Mouse (Mus musculus): ENCODE results near the gene 1700019D03Rik. TPM values are rescaled to one million over a fixed set of nuclear protein-coding genes. Genes with fewer than 3 reads are reported as not detected.
"Not testable (repeated sequence)": the region's sequence is repeated elsewhere in the genome, so short reads cannot be mapped to it uniquely, and the experiment has no call there.

1700019D03Rik gene
- polyA plus RNA-seq, 1 experiment from 2014 or later: 8.4 TPM

DNA sequence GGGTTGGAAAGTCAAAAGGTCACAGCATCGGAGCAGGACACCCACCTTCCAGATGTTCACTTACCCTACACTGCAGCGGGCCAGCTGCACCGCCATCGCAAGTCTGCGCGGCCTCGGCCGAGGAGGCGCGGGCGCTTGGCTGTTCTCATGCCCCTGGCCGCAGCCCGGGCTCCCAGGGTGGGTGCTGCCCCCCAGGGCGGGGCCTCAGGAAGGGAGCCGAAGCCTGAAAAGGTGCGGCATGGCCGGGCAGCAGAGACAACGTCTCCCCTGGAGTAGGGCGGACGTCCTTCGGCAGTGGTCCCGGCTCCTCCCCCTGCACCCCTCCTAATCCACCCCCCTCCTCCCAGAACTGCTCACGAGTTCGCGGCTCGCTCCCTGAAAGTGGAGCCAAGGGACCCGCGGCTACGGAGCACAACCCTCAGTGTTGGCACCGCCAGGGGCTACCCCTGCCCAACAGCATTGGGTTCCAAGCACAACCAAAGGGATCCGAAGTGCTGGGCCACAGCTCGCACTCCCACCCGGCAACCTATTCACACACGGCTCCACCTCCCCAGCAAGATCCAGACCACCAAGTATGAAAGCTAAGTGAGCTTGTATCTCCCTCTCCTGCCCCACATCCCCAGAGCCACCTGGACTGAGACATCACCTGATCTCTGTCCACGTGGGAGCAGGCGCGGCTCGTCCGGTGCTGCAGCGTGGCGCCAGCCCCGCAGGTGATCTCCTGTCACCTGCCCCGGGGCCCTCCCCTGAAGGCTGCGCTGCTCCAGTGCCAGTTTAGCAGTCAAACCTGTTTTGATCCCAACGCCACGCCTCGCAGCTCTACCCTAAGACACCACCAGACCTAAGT lies 67.2 kb downstream of the 1700019D03Rik start:
- peak overlapping the region; percentile 53; the same call in 1 of the 2 replicates for H3K27ac ChIP-seq (replicated peaks)
- no peaks in the 10 kb centered on the region for H3K36me3 ChIP-seq (ENCODE audit: control insufficient read depth, insufficient read depth, low read length)
- peak; percentile 95 for ATAC-seq (ENCODE audit: low FRiP score, low TSS enrichment)
- H3K9ac ChIP-seq (ENCODE audit: low read length): peak overlapping the region; percentile 68
- no peak for TF ChIP-seq CTCF (IDR thresholded peaks at IDR 0.05; ENCODE audit: low read depth)
- no peak for TF ChIP-seq EP300 (optimal IDR thresholded peaks at IDR 0.05)
- WGBS: 2% methylated on average over 47 of the region's 47 CpGs
- H3K4me2 ChIP-seq (replicated peaks; ENCODE audit: low read depth): peak overlapping the region; percentile 98
- H3K27me3 ChIP-seq (ENCODE audit: control insufficient read depth, insufficient read depth, low read length): no peaks in the 10 kb centered on the region
- peak overlapping the region; percentile 57 for H3K4me3 ChIP-seq (ENCODE audit: low read depth, low read length)
- H3K4me1 ChIP-seq (replicated peaks; ENCODE audit: control insufficient read depth, insufficient read depth): no peaks in the 10 kb centered on the region
- peak; percentile 89 for DNase-seq (ENCODE audit: low spot score)
- no peaks in the 10 kb centered on the region for H3K9me3 ChIP-seq (ENCODE audit: control insufficient read depth, low read length)

DNA sequence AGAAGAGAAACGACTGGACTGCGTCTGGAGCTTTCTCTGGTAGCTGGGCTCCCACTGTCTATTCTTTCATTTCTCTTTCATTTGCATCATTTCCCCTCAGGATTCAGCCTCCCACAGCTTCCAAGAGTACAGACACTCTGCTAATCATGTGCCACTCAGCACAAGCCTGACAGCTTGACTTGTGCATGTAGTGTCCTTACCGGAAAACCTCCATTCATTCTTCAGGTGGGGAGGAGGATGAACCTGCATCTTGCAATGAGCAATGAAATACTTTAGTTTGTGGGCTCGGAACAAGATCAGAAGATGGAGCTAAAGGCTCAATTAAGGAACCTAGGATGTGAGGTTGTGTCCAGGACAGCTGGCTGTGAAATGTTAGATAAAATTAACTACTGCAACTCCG lies 67.8 kb downstream of the 1700019D03Rik start:
- Histone ChIP-seq H3K9me3 (ENCODE audit: control insufficient read depth, low read length) (no peaks in the 10 kb centered on the region), H3K4me3 (ENCODE audit: low read depth, low read length) (peak overlapping the region; percentile 57), H3K4me1 (replicated peaks; ENCODE audit: control insufficient read depth, insufficient read depth) (no peaks in the 10 kb centered on the region), H3K36me3 (ENCODE audit: control insufficient read depth, insufficient read depth, low read length) (no peaks in the 10 kb centered on the region), H3K27me3 (ENCODE audit: control insufficient read depth, insufficient read depth, low read length) (no peaks in the 10 kb centered on the region), H3K4me2 (replicated peaks; ENCODE audit: low read depth) (peak overlapping the region; percentile 98), H3K27ac (replicated peaks) (no peak overlapping the region), H3K9ac (ENCODE audit: low read length) (peak overlapping the region; percentile 68)
- ATAC-seq (ENCODE audit: low FRiP score, low TSS enrichment): no peak
- WGBS: 9% methylated on average over 5 of the region's 5 CpGs
- DNase-seq (ENCODE audit: low spot score): no peak
- TF ChIP-seq EP300 (optimal IDR thresholded peaks at IDR 0.05): no peak
- peak; percentile 51 for TF ChIP-seq CTCF (IDR thresholded peaks at IDR 0.05; ENCODE audit: low read depth)

- Histone ChIP-seq H3K4me2 (replicated peaks; ENCODE audit: low read depth) (0 out of 2 replicates have a peak overlapping the region, but pooled peaks have one; percentile 1), H3K36me3 (ENCODE audit: control insufficient read depth, insufficient read depth, low read length) (no peaks in the 10 kb centered on the region), H3K9me3 (ENCODE audit: control insufficient read depth, low read length) (no peaks in the 10 kb centered on the region), H3K4me1 (replicated peaks; ENCODE audit: control insufficient read depth, insufficient read depth) (no peaks in the 10 kb centered on the region), H3K4me3 (ENCODE audit: low read depth, low read length) (no peak overlapping the region), H3K9ac (ENCODE audit: low read length) (no peak overlapping the region), H3K27ac (replicated peaks) (no peak overlapping the region), H3K27me3 (ENCODE audit: control insufficient read depth, insufficient read depth, low read length) (no peaks in the 10 kb centered on the region)
- TF ChIP-seq CTCF (IDR thresholded peaks at IDR 0.05; ENCODE audit: low read depth): no peak
- TF ChIP-seq EP300 (optimal IDR thresholded peaks at IDR 0.05): no peak
- no peak for DNase-seq (ENCODE audit: low spot score)
- ATAC-seq (ENCODE audit: low FRiP score, low TSS enrichment): no peak
- 16% methylated on average over 5 of the region's 5 CpGs for WGBS
Observed at GRCm38 (mm10) chr1:52951146-52951868, 68.7 kb downstream of the 1700019D03Rik start.

- Histone ChIP-seq H3K9me3 (ENCODE audit: control insufficient read depth, low read length) (no peaks in the 10 kb centered on the region), H3K36me3 (ENCODE audit: control insufficient read depth, insufficient read depth, low read length) (no peaks in the 10 kb centered on the region), H3K4me3 (ENCODE audit: low read depth, low read length) (no peak overlapping the region), H3K9ac (ENCODE audit: low read length) (no peak overlapping the region), H3K27me3 (ENCODE audit: control insufficient read depth, insufficient read depth, low read length) (no peaks in the 10 kb centered on the region), H3K4me1 (replicated peaks; ENCODE audit: control insufficient read depth, insufficient read depth) (no peaks in the 10 kb centered on the region), H3K4me2 (replicated peaks; ENCODE audit: low read depth) (no peak overlapping the region), H3K27ac (replicated peaks) (no peak overlapping the region)
- DNase-seq (ENCODE audit: low spot score) (no peak), ATAC-seq (ENCODE audit: low FRiP score, low TSS enrichment) (no peak)
- WGBS: 86% methylated on average over 5 of the region's 5 CpGs
- TF ChIP-seq EP300 (optimal IDR thresholded peaks at IDR 0.05) (no peak), CTCF (IDR thresholded peaks at IDR 0.05; ENCODE audit: low read depth) (no peak)
Observed at GRCm38 (mm10) chr1:52947895-52948294, 72.1 kb downstream of the 1700019D03Rik start.

DNA sequence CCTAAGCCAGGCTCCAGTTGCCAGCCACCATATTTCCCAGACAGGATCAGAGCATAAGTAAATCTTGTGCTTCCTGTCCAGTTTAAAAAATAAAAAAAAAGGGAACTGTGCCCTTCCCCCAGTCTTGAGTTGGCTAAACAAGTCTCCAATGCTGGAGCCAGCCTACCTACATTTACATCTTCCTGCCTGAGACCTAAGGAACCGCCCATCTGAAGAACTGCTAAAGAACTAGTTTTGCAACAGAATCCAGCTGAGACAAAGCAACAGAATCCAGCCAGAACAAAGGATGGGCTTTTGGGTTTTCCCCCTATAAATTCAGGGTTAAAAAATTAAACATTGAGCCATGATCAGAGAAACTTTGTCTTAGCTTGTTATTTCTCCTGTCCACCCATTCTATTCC lies 81.0 kb downstream of the 1700019D03Rik start:
- Histone ChIP-seq H3K27ac (replicated peaks) (no peak overlapping the region), H3K27me3 (ENCODE audit: control insufficient read depth, insufficient read depth, low read length) (no peaks in the 10 kb centered on the region), H3K36me3 (ENCODE audit: control insufficient read depth, insufficient read depth, low read length) (no peaks in the 10 kb centered on the region), H3K9me3 (ENCODE audit: control insufficient read depth, low read length) (no peaks in the 10 kb centered on the region), H3K9ac (ENCODE audit: low read length) (no peak overlapping the region), H3K4me2 (replicated peaks; ENCODE audit: low read depth) (no peak overlapping the region), H3K4me3 (ENCODE audit: low read depth, low read length) (no peak overlapping the region), H3K4me1 (replicated peaks; ENCODE audit: control insufficient read depth, insufficient read depth) (no peaks in the 10 kb centered on the region)
- no peak for TF ChIP-seq CTCF (IDR thresholded peaks at IDR 0.05; ENCODE audit: low read depth)
- no peak for TF ChIP-seq EP300 (optimal IDR thresholded peaks at IDR 0.05)
- 91% methylated on average over 1 of the region's 1 CpGs for WGBS
- DNase-seq (ENCODE audit: low spot score): no peak
- ATAC-seq (ENCODE audit: low FRiP score, low TSS enrichment): no peak

- TF ChIP-seq CTCF (IDR thresholded peaks at IDR 0.05; ENCODE audit: low read depth) (no peak), EP300 (optimal IDR thresholded peaks at IDR 0.05) (no peak)
- Histone ChIP-seq H3K4me2 (replicated peaks; ENCODE audit: low read depth) (no peak overlapping the region), H3K27ac (replicated peaks) (no peak overlapping the region), H3K9ac (ENCODE audit: low read length) (no peak overlapping the region), H3K27me3 (ENCODE audit: control insufficient read depth, insufficient read depth, low read length) (no peaks in the 10 kb centered on the region), H3K36me3 (ENCODE audit: control insufficient read depth, insufficient read depth, low read length) (no peaks in the 10 kb centered on the region), H3K4me3 (ENCODE audit: low read depth, low read length) (no peak overlapping the region), H3K9me3 (ENCODE audit: control insufficient read depth, low read length) (no peaks in the 10 kb centered on the region), H3K4me1 (replicated peaks; ENCODE audit: control insufficient read depth, insufficient read depth) (no peaks in the 10 kb centered on the region)
- WGBS: 75% methylated on average over 5 of the region's 5 CpGs
- DNase-seq (ENCODE audit: low spot score) (no peak), ATAC-seq (ENCODE audit: low FRiP score, low TSS enrichment) (no peak)
Observed at GRCm38 (mm10) chr1:52934494-52934893, 85.5 kb downstream of the 1700019D03Rik start.

DNA sequence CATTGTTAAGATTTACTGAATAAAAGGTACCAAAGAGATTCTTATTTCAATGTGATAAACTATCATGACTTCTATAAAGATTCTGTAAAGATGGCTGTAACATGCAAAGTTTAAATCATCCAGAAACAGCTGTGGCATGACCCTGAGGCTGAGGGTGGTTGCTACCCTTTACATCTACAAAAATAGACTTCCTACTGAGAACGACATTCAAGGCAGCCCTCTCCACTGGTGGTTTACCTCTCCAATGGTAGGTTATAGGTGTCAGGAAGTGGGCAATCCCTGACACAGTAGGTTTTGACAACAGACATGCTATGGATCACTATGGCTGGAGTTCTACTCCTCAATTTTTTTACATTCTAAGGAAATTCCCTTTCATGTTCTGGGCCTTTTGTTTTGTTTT lies 95.5 kb downstream of the 1700019D03Rik start:
- not testable (repeated sequence) for H3K27ac ChIP-seq (replicated peaks); H3K9ac ChIP-seq (ENCODE audit: low read length); ATAC-seq (ENCODE audit: low FRiP score, low TSS enrichment); H3K27me3 ChIP-seq (ENCODE audit: control insufficient read depth, insufficient read depth, low read length); H3K4me1 ChIP-seq (replicated peaks; ENCODE audit: control insufficient read depth, insufficient read depth); H3K36me3 ChIP-seq (ENCODE audit: control insufficient read depth, insufficient read depth, low read length); DNase-seq (ENCODE audit: low spot score); H3K9me3 ChIP-seq (ENCODE audit: control insufficient read depth, low read length); H3K4me2 ChIP-seq (replicated peaks; ENCODE audit: low read depth); H3K4me3 ChIP-seq (ENCODE audit: low read depth, low read length)
- WGBS: no CpG with 5 or more reads among the region's 1 CpGs

DNA sequence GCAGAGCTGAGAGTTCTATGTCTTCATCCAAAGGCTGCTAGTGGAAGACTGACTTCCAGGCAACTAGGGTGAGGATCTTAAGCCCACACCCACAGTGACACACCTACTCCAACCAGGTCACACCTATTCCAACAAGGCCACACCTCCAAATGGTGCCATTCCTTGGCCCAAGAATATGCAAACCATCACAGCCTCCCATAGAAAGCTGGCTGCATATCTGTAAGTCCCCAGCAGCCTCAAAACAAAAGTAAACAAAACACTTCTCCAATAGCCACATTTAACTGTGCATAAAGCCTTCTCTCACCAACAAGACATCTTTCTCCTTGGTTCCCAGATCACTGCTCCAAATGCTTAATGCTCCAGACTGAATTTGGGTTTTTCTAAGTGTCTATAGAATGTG lies 101.1 kb downstream of the 1700019D03Rik start:
- H3K36me3 ChIP-seq (ENCODE audit: control insufficient read depth, insufficient read depth, low read length); H3K4me1 ChIP-seq (replicated peaks; ENCODE audit: control insufficient read depth, insufficient read depth); H3K9ac ChIP-seq (ENCODE audit: low read length); DNase-seq (ENCODE audit: low spot score); ATAC-seq (ENCODE audit: low FRiP score, low TSS enrichment); H3K9me3 ChIP-seq (ENCODE audit: control insufficient read depth, low read length); H3K27me3 ChIP-seq (ENCODE audit: control insufficient read depth, insufficient read depth, low read length); H3K27ac ChIP-seq (replicated peaks); H3K4me2 ChIP-seq (replicated peaks; ENCODE audit: low read depth); H3K4me3 ChIP-seq (ENCODE audit: low read depth, low read length): not testable (repeated sequence)
